Mouse (Mus musculus): ENCODE results near the gene Vmn2r-ps159. TPM values are rescaled to one million over a fixed set of nuclear protein-coding genes. Genes with fewer than 3 reads are reported as not detected.
"Not testable (repeated sequence)": the region's sequence is repeated elsewhere in the genome, so short reads cannot be mapped to it uniquely, and the experiment has no call there.

Gene Vmn2r-ps159
- total RNA-seq (2012; rRNA removed) = not detected in 2 replicates

DNA sequence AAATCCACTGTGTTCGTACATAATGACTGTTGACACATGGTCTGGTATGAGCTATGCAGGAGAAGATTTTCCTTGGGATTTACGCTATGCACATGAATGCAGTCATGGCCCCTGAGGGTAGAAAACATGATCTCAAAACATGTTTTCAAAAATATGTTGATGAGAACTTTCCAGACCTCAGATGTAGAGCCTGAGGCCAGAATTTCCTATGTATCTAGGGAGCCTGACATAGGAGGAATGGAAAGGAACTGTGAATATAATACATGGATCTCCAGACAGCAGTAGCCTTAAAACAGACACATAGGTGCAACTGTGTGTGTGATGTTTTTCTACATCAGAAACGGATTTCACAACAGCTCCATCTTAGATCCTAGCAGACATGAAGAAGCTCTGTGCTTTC lies at the start of gene Vmn2r-ps159:
TSS of gene Vmn2r-ps159 (plus strand) at position 301 of the 400 bp plus-strand sequence.
- in situ Hi-C loops (cut with MboI; ENCODE audit: low sequenced_read_pairs in 2 of 2, unreplicated experiment in 2 of 2) = not testable (repeated sequence)

DNA sequence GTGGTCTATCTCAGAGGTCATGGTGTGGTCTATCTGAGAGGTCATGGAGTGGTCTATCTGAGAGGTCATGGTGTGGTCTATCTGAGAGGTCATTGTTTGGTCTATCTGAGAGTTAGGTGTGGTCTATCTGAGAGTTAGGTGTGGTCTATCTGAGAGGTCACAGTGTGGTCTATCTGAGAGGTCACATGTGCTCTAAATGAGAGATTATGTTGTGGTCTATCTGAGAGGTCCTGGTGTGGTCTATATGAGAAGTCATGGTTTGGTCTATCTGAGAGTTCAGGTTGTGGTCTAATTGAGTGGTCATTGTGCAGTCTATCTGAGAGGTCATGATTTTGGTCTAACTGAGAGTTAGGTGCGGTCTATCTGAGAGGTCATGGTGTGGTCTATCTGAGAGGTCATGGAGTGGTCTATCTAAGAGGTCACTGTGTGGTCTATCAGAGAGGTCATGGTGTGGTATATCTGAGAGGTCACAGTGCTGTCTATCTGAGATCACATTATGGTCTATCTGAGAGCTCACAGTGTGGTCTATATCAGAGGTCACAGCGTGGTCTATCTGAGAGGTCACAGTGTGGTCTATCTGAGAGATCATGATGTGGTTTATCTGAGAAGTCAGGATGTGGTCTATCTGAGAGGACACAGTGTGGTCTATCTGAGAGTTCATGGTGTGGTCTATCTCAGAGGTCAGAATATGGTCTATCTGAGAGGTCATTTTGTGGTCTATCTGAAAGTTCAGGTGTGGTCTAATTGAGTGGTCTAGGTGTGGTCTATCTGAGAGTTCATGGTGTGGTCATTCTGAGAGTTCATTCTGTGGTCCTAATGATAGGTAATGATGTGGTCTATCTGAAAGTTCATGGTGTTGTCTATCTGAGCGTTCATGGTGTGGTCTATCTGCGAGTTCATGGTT lies 10.9 kb downstream of the Vmn2r-ps159 start:
- H3K9me3 ChIP-seq (ENCODE audit: control insufficient read depth, insufficient read depth, low read depth, low read length); H3K4me3 ChIP-seq (ENCODE audit: insufficient read depth in 1 of 2, low read depth in 1 of 2, low read length in 2 of 2, poor library complexity in 1 of 2, severe bottlenecking in 1 of 2); H3K36me3 ChIP-seq (ENCODE audit: control insufficient read depth, insufficient read depth, low read length, poor library complexity, severe bottlenecking); DNase-seq (ENCODE audit: low read depth, low spot score); H3K27ac ChIP-seq (ENCODE audit: insufficient read depth, low read depth, low read length, poor library complexity, severe bottlenecking); in situ Hi-C loops (cut with MboI; ENCODE audit: low sequenced_read_pairs in 2 of 2, unreplicated experiment in 2 of 2); H3K9ac ChIP-seq (ENCODE audit: insufficient read depth, low read depth, low read length, poor library complexity, severe bottlenecking); H3K4me1 ChIP-seq (ENCODE audit: control insufficient read depth in 2 of 2, insufficient read depth in 2 of 2, low read length in 2 of 2, poor library complexity in 1 of 2): not testable (repeated sequence)

More for the DNA sequence above, at the start of gene Vmn2r-ps159:
- H3K9me3 ChIP-seq (ENCODE audit: control insufficient read depth, insufficient read depth, low read depth, low read length); H3K4me1 ChIP-seq (ENCODE audit: control insufficient read depth in 2 of 2, insufficient read depth in 2 of 2, low read length in 2 of 2, poor library complexity in 1 of 2); H3K9ac ChIP-seq (ENCODE audit: insufficient read depth, low read depth, low read length, poor library complexity, severe bottlenecking); DNase-seq (ENCODE audit: low read depth, low spot score); H3K4me3 ChIP-seq (ENCODE audit: insufficient read depth in 1 of 2, low read depth in 1 of 2, low read length in 2 of 2, poor library complexity in 1 of 2, severe bottlenecking in 1 of 2); H3K36me3 ChIP-seq (ENCODE audit: control insufficient read depth, insufficient read depth, low read length, poor library complexity, severe bottlenecking); H3K27ac ChIP-seq (ENCODE audit: insufficient read depth, low read depth, low read length, poor library complexity, severe bottlenecking): not testable (repeated sequence)

DNA sequence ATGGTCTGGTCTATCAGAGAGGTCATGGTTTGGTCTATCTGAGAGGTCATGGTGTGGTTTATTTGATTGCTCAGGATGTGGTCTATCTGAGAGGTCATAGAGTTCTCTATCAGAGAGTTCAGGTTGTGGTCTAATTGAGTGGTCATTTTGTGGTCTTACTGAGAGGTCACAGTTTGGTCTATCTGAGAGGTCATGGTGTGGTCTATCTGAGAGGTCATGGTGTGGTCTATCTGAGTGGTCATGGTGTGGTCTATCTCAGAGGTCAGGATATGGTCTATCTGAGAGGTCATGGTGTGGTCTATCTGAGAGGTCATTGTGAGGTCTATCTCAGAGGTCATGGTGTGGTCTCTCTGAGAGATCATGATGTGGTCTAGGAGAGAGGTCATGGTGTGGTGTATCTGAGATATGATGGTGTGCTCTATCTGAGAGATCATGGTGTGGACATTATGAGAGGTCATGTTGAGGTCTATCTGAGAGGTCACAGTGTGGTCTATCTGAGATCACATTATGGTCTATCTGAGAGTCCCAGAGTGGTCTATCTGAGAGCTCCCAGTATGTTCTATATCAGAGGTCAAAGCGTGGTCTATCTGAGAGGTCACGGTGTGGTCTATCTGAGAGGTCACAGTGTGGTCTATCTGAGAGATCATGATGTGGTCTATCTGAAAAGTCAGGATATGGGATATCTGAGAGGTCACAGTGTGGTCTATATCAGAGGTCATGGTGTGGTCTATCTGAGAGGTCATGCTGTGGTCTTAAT lies 11.8 kb downstream of the Vmn2r-ps159 start:
- Histone ChIP-seq H3K36me3 (ENCODE audit: control insufficient read depth, insufficient read depth, low read length, poor library complexity, severe bottlenecking) (no peaks in the 10 kb centered on the region), H3K4me3 (ENCODE audit: insufficient read depth in 1 of 2, low read depth in 1 of 2, low read length in 2 of 2, poor library complexity in 1 of 2, severe bottlenecking in 1 of 2) (no peak overlapping the region), H3K27ac (ENCODE audit: insufficient read depth, low read depth, low read length, poor library complexity, severe bottlenecking) (no peak overlapping the region), H3K9ac (ENCODE audit: insufficient read depth, low read depth, low read length, poor library complexity, severe bottlenecking) (no peak overlapping the region), H3K9me3 (ENCODE audit: control insufficient read depth, insufficient read depth, low read depth, low read length) (no peaks in the 10 kb centered on the region; the same call in 1 of the 2 replicates), H3K4me1 (ENCODE audit: control insufficient read depth in 2 of 2, insufficient read depth in 2 of 2, low read length in 2 of 2, poor library complexity in 1 of 2) (no peaks in the 10 kb centered on the region)
- in situ Hi-C loops (cut with MboI; ENCODE audit: low sequenced_read_pairs in 2 of 2, unreplicated experiment in 2 of 2) = no loop called here
- TF ChIP-seq ZC3H11A (IDR thresholded peaks at IDR 0.05; ENCODE audit: borderline replicate concordance, low read depth, low read length) (no peak), MAFK (IDR thresholded peaks at IDR 0.05; ENCODE audit: insufficient read depth, low read depth, low read length) (no peak), HCFC1 (IDR thresholded peaks at IDR 0.05; ENCODE audit: borderline replicate concordance, insufficient read depth, low read length) (no peak), CHD2 (IDR thresholded peaks at IDR 0.05; ENCODE audit: low read depth, low read length) (no peak), ZNF384 (IDR thresholded peaks at IDR 0.05; ENCODE audit: low read depth, low read length) (no peak)
- DNase-seq (ENCODE audit: low read depth, low spot score) = no peak

DNA sequence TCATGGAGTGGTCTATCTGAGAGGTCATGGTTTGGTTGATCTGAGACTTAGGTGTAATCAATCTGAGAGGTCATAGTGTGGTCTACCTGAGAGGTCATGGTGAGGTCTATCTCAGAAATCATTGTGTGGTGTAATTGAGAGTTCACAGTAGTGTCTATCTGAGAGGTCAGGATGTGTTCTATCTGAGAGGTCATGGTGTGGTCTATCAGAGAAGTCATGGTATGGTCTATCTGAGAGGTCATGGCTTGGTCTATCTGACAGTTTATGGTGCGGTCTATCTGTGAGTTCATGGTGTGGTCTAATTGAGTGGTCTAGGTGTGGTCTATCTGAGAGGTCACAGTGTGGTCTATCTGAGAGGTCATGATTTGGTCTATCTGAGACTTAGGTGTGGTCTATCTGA lies 12.4 kb downstream of the Vmn2r-ps159 start:
- in situ Hi-C loops (cut with MboI; ENCODE audit: low sequenced_read_pairs in 2 of 2, unreplicated experiment in 2 of 2) = no loop called here
- no peak overlapping the region for H3K4me3 ChIP-seq (ENCODE audit: insufficient read depth in 1 of 2, low read depth in 1 of 2, low read length in 2 of 2, poor library complexity in 1 of 2, severe bottlenecking in 1 of 2)
- no peak overlapping the region for H3K9ac ChIP-seq (ENCODE audit: insufficient read depth, low read depth, low read length, poor library complexity, severe bottlenecking)
- TF ChIP-seq CHD2 (IDR thresholded peaks at IDR 0.05; ENCODE audit: low read depth, low read length) (no peak), ZNF384 (IDR thresholded peaks at IDR 0.05; ENCODE audit: low read depth, low read length) (no peak), MAFK (IDR thresholded peaks at IDR 0.05; ENCODE audit: insufficient read depth, low read depth, low read length) (no peak), ZC3H11A (IDR thresholded peaks at IDR 0.05; ENCODE audit: borderline replicate concordance, low read depth, low read length) (no peak), HCFC1 (IDR thresholded peaks at IDR 0.05; ENCODE audit: borderline replicate concordance, insufficient read depth, low read length) (no peak)
- H3K36me3 ChIP-seq (ENCODE audit: control insufficient read depth, insufficient read depth, low read length, poor library complexity, severe bottlenecking) = no peaks in the 10 kb centered on the region
- no peaks in the 10 kb centered on the region for H3K4me1 ChIP-seq (ENCODE audit: control insufficient read depth in 2 of 2, insufficient read depth in 2 of 2, low read length in 2 of 2, poor library complexity in 1 of 2)
- no peak overlapping the region for H3K27ac ChIP-seq (ENCODE audit: insufficient read depth, low read depth, low read length, poor library complexity, severe bottlenecking)
- no peak for DNase-seq (ENCODE audit: low read depth, low spot score)
- no peaks in the 10 kb centered on the region; the same call in 1 of the 2 replicates for H3K9me3 ChIP-seq (ENCODE audit: control insufficient read depth, insufficient read depth, low read depth, low read length)

DNA sequence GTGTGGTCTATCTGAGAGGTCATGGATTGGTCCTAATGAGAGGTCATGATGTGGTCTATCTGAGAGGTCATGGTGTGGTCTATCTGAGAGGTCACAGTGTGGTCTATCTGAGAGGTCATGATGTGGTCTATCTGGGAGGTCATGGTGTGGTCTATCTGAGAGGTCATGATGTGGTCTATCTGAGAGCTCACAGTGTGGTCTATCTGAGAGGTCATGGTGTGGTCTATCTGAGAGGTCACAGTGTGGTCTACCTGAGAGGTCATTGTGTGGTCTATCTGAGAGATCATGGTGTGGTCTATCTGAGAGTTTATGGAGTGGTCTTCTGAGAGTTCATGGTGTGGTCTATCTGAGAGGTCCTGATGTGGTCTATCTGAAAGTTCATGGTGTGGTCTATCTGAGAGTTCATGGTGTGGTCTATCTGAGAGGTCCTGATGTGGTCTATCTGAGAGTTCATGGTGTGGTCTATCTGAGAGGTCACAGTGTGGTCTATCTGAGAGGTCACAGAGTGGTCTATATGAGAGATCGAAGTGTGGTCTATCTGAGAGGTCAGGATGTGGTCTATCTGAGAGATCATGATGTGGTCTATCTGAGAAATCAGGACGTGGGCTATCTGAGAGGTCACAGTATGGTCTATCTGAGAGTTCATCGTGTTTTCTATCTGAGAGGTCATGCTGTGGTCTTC lies 26.0 kb downstream of the Vmn2r-ps159 start:
- in situ Hi-C loops (cut with MboI; ENCODE audit: low sequenced_read_pairs in 2 of 2, unreplicated experiment in 2 of 2); H3K4me1 ChIP-seq (ENCODE audit: control insufficient read depth in 2 of 2, insufficient read depth in 2 of 2, low read length in 2 of 2, poor library complexity in 1 of 2); H3K4me3 ChIP-seq (ENCODE audit: insufficient read depth in 1 of 2, low read depth in 1 of 2, low read length in 2 of 2, poor library complexity in 1 of 2, severe bottlenecking in 1 of 2); DNase-seq (ENCODE audit: low read depth, low spot score); H3K27ac ChIP-seq (ENCODE audit: insufficient read depth, low read depth, low read length, poor library complexity, severe bottlenecking); H3K9ac ChIP-seq (ENCODE audit: insufficient read depth, low read depth, low read length, poor library complexity, severe bottlenecking); H3K36me3 ChIP-seq (ENCODE audit: control insufficient read depth, insufficient read depth, low read length, poor library complexity, severe bottlenecking); H3K9me3 ChIP-seq (ENCODE audit: control insufficient read depth, insufficient read depth, low read depth, low read length): not testable (repeated sequence)

Data from ES-E14 (cell line).